Mouse (Mus musculus) heart, embryonic 16.5 days (tissue): ENCODE measurements around the gene Irf1. TPM values are rescaled to one million over a fixed set of nuclear protein-coding genes. Genes with fewer than 3 reads are reported as not detected.
A peak's percentile ranks its signal among the peaks of the same experiment; 100 is the strongest.

Source experiments
- ATAC-seq: fragments of 200-750 bp; cut with Nextera tagmentation; replicated peaks from 2 replicates; pipeline ENCODE4 v1.8.0; 2017; ENCODE audit warnings: moderate number of reproducible peaks; ENCODE audit not compliant: insufficient read depth, low FRiP score; ENCODE audit errors: extremely low read depth
- H3K27ac ChIP-seq: fragments of 300-500 bp; sonication (generic); 2 replicates; pipeline ENCODE4 v1.5.1; 2014; ENCODE audit warnings: mild to moderate bottlenecking, low read length, control low read depth, moderate library complexity
- H3K27me3 ChIP-seq: fragments of 300-500 bp; sonication (generic); 2 replicates; pipeline ENCODE4 v1.6.1; 2014; ENCODE audit warnings: low read length, mixed read lengths; ENCODE audit not compliant: control insufficient read depth, insufficient read depth
- H3K36me3 ChIP-seq: fragments of 300-500 bp; sonication (generic); 2 replicates; pipeline ENCODE4 v1.6.1; 2014; ENCODE audit not compliant: control insufficient read depth, insufficient read depth
- H3K4me1 ChIP-seq: fragments of 300-500 bp; sonication (generic); 2 replicates; pipeline ENCODE4 v1.6.1; 2014; ENCODE audit warnings: low read length, mixed read lengths; ENCODE audit not compliant: control insufficient read depth, insufficient read depth
- H3K4me2 ChIP-seq: fragments of 300-500 bp; sonication (generic); 2 replicates; pipeline ENCODE4 v1.6.1; 2014; ENCODE audit warnings: low read depth, mild to moderate bottlenecking, control low read depth, low read length
- H3K4me3 ChIP-seq: fragments of 300-500 bp; sonication (generic); 2 replicates; pipeline ENCODE4 v1.5.1; 2014; ENCODE audit warnings: mild to moderate bottlenecking, control low read depth, low read length
- H3K9ac ChIP-seq: fragments of 300-500 bp; sonication (generic); 2 replicates; pipeline ENCODE4 v1.6.1; 2014; ENCODE audit warnings: low read length, control low read depth
- H3K9me3 ChIP-seq: fragments of 300-500 bp; sonication (generic); replicated peaks from 2 replicates; pipeline ENCODE4 v1.6.1; 2016; ENCODE audit warnings: low read length; ENCODE audit not compliant: control insufficient read depth
- WGBS: fragments of 180-500 bp; shearing (Covaris S2); extraction: QIAGEN DNeasy Blood & Tissue Kit; methylation state at CpG from one replicate; pipeline ENCODE4 v1.1.7; 2014; 5-methylcytosine and 5-hydroxymethylcytosine counted together
- polyA plus RNA-seq: library from polyadenylated mRNA; unstranded; fragments of >200 nt; fragmentation: Nextera tagmentation; extraction: Ambion mirVana; gene quantifications from 2 replicates; pipeline ENCODE4 v1.2.1, GENCODE M21; 2015

The Irf1 gene
- polyA plus RNA-seq, 1 experiment from 2014 or later: 25.7 TPM

DNA sequence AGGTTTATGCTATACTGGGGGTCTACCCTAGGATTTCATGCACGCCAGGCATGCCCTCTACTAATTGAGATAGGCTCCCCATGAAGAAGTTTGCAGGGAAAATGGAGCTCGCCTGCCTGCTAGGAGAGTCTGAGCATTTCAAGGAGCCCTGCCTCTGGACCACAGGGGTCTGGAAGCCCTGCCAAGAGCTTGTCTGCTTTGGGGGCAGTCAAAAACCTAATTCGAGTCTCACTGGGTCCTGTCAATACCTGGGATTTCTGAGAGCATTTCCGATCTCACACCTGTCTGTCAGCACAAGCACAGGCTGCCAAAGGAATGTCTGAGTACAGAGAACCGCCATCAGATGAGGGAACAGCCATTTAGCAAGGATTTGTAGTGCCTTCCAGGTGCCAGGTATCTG is 5.2 kb upstream of the Irf1 start:
- WGBS: 59% methylated on average over 5 of the region's 5 CpGs
- Histone ChIP-seq H3K4me1 (peaks cover 47% of the 10 kb centered on the region), H3K27me3 (no peaks in the 10 kb centered on the region), H3K36me3 (no peaks in the 10 kb centered on the region), H3K9me3 (no peaks in the 10 kb centered on the region), H3K9ac (0 out of 2 replicates have a peak overlapping the region, but pooled peaks have one; percentile 6), H3K4me3 (no peak overlapping the region), H3K4me2 (no peak overlapping the region), H3K27ac (peak overlapping the region; percentile 98)
- ATAC-seq: no peak

DNA sequence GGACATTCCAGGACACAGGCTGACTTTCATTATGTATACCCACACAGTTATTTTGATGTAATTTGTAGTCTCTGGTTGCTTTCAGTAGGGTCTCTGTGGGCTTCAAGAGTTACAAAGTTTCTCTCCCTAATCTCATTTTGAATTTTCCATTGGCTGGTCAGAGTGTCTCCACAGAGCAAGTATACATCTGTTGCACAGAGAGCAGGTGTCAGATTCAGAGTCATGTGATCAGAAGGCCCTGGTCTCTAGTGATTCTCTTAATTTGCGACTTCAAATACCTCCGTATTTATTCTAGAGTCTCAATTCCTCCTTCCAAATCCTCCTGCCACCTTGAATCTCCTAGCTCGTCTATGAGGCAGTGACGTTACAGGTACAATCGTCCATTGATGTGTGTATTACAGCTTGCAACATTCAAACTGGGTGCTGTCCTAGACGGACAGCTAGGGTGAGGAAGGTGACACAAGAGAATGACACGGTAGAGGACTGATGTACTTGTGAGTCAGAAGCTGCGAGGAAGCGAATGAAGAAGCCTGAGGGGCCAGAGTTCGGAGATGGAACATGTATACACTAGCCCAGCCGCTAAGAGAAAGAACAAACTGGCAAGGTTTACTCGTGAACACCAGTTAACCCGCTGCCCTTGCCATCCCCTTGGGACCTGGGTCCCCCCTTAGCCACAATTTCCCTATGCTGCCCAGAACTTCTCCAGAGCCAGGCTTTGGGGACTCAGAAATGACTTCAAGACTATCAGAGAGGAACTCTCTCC is 1.2 kb upstream of the Irf1 start:
- Histone ChIP-seq H3K9me3 (no peaks in the 10 kb centered on the region), H3K4me2 (no peak overlapping the region), H3K27me3 (no peaks in the 10 kb centered on the region), H3K27ac (no peak overlapping the region), H3K9ac (no peak overlapping the region), H3K4me1 (peaks cover 27% of the 10 kb centered on the region), H3K4me3 (no peak overlapping the region), H3K36me3 (0 out of 2 replicates have a peak, but pooled peaks cover 4% of the 10 kb centered on the region)
- ATAC-seq: no peak
- 79% methylated on average over 13 of the region's 13 CpGs for WGBS

DNA sequence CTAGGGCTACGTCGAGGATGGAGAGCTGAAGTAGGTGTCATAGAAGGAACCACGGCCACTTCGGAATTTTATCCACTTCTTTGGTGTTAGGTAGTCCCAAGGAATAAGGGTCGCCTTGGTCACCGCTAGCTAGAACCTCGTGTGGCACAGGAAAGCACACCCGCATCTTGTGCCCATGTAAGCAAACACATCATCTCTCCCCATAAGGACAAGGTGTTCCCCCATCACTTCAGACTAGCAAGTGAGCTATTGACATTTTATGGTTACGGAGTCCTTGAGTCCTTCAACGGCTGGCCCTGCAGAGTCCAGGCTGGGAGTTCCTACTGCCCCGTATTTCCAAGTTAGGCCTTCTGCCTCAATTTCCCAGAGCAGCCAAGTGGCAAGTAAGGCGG is 633 bp upstream of the Irf1 start:
- peaks cover 6% of the 10 kb centered on the region; the same call in 1 of the 2 replicates for H3K36me3 ChIP-seq
- no peaks in the 10 kb centered on the region for H3K9me3 ChIP-seq
- peak overlapping the region; percentile 65 for H3K4me2 ChIP-seq
- H3K27ac ChIP-seq: peak overlapping the region; percentile 33; the same call in 1 of the 2 replicates
- ATAC-seq: no peak
- H3K9ac ChIP-seq: peak overlapping the region; percentile 79
- peaks cover 22% of the 10 kb centered on the region for H3K4me1 ChIP-seq
- H3K27me3 ChIP-seq: no peaks in the 10 kb centered on the region
- peak overlapping the region; percentile 89 for H3K4me3 ChIP-seq
- 52% methylated on average over 12 of the region's 12 CpGs for WGBS

DNA sequence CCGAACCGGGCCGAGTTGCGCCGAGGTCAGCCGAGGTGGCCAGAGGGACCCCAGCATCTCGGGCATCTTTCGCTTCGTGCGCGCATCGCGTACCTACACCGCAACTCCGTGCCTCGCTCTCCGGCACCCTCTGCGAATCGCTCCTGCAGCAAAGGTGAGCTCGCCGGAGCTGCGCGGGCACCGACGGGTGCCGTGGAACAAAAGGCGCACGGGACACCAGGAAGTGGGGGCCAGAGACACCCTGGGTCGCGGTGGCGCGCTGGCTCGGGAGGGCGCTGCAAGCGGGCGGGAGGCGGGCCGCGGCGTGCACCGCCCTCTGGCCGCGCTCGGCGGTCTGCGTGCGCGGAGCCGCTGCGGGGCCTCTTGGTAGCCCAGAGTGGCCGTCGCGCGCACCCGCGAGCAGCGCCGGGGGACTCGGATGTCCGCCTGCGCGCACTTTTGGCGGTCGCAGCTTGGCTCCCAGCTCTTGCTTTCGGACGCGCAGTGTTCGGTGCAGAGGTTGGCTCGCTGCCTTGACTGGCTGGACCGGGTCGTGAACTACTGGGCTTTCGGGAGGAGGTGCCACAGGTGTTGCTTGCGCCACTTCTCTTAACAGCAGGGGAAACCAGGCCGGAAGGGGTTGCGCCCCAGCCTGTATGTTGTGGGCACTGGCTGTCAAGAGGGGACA is 444 bp downstream of the Irf1 start:
- Histone ChIP-seq H3K27me3 (no peaks in the 10 kb centered on the region), H3K36me3 (peaks cover 16% of the 10 kb centered on the region), H3K4me2 (peak overlapping the region; percentile 65), H3K27ac (peak overlapping the region; percentile 82), H3K4me3 (peak overlapping the region; percentile 89), H3K4me1 (peaks cover 14% of the 10 kb centered on the region), H3K9me3 (no peaks in the 10 kb centered on the region), H3K9ac (peak overlapping the region; percentile 79)
- WGBS: under 1% methylated on average over 75 of the region's 75 CpGs
- peak; percentile 80 for ATAC-seq

DNA sequence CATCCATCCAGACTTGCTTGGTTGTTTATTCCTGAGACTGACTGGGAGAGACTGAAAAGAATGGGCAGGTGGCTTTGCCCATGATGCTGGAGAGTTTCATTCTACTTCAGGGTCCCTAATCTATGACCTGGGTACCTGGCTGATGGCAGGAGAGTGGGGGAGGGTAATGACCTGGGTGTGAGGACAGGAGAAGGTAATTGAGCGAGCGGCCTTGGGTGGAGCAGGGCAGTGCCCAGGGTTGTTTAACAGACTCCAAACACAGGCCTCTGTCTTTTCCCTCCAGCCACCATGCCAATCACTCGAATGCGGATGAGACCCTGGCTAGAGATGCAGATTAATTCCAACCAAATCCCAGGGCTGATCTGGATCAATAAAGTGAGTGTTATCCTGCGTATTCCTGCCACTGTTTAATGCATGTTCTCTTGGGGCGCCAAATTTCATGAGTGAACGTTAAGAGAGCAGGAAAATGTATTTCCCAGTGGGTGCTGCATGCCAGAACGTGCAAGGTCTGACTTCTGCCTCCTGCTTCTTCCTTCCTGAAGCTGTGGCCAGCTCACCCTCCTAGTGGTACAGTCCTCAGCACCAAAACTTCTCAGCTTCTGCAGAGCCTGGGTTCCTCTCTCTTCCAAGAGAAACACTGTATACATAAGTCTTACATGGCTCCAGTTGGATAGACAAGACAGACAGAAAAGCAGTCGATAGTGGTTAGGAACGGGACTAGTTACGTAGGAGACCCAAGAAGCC is 1.4 kb downstream of the Irf1 start:
- Histone ChIP-seq H3K4me1 (peaks cover 14% of the 10 kb centered on the region), H3K4me2 (peak overlapping the region; percentile 65), H3K27ac (no peak overlapping the region), H3K9ac (peak overlapping the region; percentile 79), H3K9me3 (no peaks in the 10 kb centered on the region), H3K36me3 (peaks cover 22% of the 10 kb centered on the region), H3K27me3 (no peaks in the 10 kb centered on the region), H3K4me3 (peak overlapping the region; percentile 89)
- ATAC-seq: no peak
- WGBS: 79% methylated on average over 11 of the region's 11 CpGs

DNA sequence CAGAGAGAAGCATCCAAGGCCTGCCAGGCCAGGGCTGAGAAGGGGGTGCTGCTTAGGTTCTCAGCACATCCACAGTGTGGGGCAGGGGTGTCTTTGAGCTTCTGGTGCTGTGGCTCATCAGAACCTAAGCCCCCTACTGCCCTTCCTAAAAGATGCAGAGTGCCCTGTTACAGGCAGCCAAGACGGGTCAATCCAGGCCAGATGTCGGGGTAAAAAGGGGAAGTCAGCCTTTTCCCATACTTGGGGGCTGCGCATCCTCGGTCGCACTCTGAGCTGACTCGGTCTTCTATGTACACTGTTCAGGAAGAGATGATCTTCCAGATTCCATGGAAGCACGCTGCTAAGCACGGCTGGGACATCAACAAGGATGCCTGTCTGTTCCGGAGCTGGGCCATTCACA is 2.7 kb downstream of the Irf1 start:
- Histone ChIP-seq H3K4me1 (peaks cover 14% of the 10 kb centered on the region), H3K27ac (no peak overlapping the region), H3K9ac (no peak overlapping the region), H3K36me3 (peaks cover 25% of the 10 kb centered on the region), H3K27me3 (no peaks in the 10 kb centered on the region), H3K4me2 (no peak overlapping the region), H3K9me3 (no peaks in the 10 kb centered on the region), H3K4me3 (no peak overlapping the region)
- WGBS: 84% methylated on average over 9 of the region's 9 CpGs
- ATAC-seq: no peak

DNA sequence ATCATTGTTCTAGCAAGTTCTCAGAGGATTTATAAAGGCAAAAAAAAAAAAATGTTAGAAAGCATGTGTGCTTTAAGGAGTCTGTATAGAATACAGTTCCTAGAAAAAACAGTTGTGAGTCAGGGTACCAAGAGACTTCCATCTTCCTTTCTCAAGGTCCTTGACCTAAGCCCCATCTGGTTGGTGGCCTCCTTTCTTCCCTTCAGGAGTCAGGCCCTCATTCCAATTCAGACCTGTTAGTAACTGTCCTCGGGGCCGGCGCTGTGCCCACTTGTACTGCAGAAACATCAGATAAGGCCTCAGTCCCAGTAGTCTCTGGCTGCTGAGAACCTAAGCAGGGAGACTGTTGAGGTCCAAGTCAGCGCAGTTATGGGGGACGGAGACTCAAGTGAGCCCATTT is 3.3 kb downstream of the Irf1 start, which contains the start of gene Gm17334:
TSS of gene Gm17334 (minus strand) at position 101 of the 400 bp plus-strand sequence.
- Histone ChIP-seq H3K27ac (no peak within 1 kb of the TSS), H3K27me3 (no peaks in the 10 kb centered on the region), H3K36me3 (peaks cover 28% of the 10 kb centered on the region), H3K9me3 (no peaks in the 10 kb centered on the region), H3K4me1 (peaks cover 14% of the 10 kb centered on the region), H3K9ac (no peak within 1 kb of the TSS), H3K4me2 (peak within 1 kb of the TSS; percentile 65; the same call in 1 of the 2 replicates), H3K4me3 (no peak within 1 kb of the TSS)
- ATAC-seq: no peak
- 72% methylated on average over 5 of the region's 5 CpGs for WGBS

DNA sequence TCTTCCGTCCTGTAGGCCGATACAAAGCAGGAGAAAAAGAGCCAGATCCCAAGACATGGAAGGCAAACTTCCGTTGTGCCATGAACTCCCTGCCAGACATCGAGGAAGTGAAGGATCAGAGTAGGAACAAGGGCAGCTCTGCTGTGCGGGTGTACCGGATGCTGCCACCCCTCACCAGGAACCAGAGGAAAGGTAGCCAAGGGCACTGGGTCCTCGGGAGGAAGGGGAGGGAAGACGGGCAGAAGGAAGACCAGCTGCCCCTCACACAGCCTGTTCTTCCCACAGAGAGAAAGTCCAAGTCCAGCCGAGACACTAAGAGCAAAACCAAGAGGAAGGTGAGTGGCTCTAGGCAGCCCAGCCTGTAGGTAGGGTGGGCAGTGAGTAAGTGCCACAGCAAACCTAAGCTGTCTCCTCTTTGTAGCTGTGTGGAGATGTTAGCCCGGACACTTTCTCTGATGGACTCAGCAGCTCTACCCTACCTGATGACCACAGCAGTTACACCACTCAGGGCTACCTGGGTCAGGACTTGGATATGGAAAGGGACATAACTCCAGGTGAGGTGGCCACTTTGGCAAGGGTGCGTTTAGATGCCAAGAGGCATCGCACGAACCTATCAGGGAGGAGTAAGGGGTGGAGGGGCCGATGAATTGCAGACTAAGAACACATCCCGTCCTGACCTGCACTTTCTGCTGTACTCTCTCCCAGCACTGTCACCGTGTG is 4.0 kb downstream of the Irf1 start:
- Histone ChIP-seq H3K9me3 (no peaks in the 10 kb centered on the region), H3K4me3 (no peak overlapping the region), H3K27ac (no peak overlapping the region), H3K27me3 (no peaks in the 10 kb centered on the region), H3K4me2 (no peak overlapping the region), H3K36me3 (peaks cover 28% of the 10 kb centered on the region), H3K4me1 (peaks cover 14% of the 10 kb centered on the region), H3K9ac (no peak overlapping the region)
- 87% methylated on average over 16 of the region's 16 CpGs for WGBS
- ATAC-seq: no peak
